Mouse (Mus musculus) olfactory bulb, adult 2 months (tissue): ENCODE data around the gene Scin.

ENCODE experiments used
- CTCF ChIP-seq: fragments of 200-500 bp; IDR thresholded peaks from 2 replicates; pipeline ENCODE4 v1.5.1; 2012; ENCODE audit warnings: low read depth, mild to moderate bottlenecking, low read length, moderate library complexity; ENCODE audit not compliant: insufficient read depth
- POLR2A ChIP-seq: fragments of 200-500 bp; IDR thresholded peaks from 2 replicates; pipeline ENCODE4 v1.6.1; 2012; ENCODE audit warnings: mild to moderate bottlenecking, low read depth, low read length, moderate library complexity; ENCODE audit not compliant: insufficient read depth

GRCm38 (mm10) chr12:40099407-40099806 is 34.6 kb downstream of the Scin start:
- TF ChIP-seq CTCF (no peak), POLR2A (no peak)
